Mouse (Mus musculus) E14TG2a.4 (cell line): ENCODE results near the gene Rimbp2.
A peak's percentile ranks its signal among the peaks of the same experiment; 100 is the strongest.

Experiments
- CTCF ChIP-seq: conservative IDR thresholded peaks from 2 replicates; pipeline ENCODE4 v1.5.1; 2014; ENCODE audit warnings: low read length
- NANOG ChIP-seq: IDR thresholded peaks from 2 replicates; pipeline ENCODE4 v1.6.1; 2014; ENCODE audit warnings: borderline replicate concordance, low read length, mixed read lengths
- POU5F1 ChIP-seq: IDR thresholded peaks from 2 replicates; pipeline ENCODE4 v1.6.1; 2014; ENCODE audit warnings: low read length, borderline replicate concordance

- TF ChIP-seq CTCF, result peak; percentile 70
- TF ChIP-seq POU5F1, result no peak
- no peak for TF ChIP-seq NANOG
Measured at GRCm38 (mm10) chr5:128978957-128979356, 25.7 kb upstream of the Rimbp2 start.
